Mouse (Mus musculus) embryonic facial prominence, embryonic 12.5 days (tissue): ENCODE data around the gene Rnls. TPM values are rescaled to one million over a fixed set of nuclear protein-coding genes. Genes with fewer than 3 reads are reported as not detected.

Source experiments
- ATAC-seq: fragments of 200-750 bp; cut with Nextera tagmentation; 2 replicates; pipeline ENCODE4 v1.8.0; 2017; ENCODE audit not compliant: insufficient number of reproducible peaks, insufficient read depth, low FRiP score, low TSS enrichment
- H3K27ac ChIP-seq: fragments of 300-500 bp; sonication (generic); 2 replicates; pipeline ENCODE4 v1.5.1; 2016; ENCODE audit warnings: mild to moderate bottlenecking
- H3K27me3 ChIP-seq: fragments of 300-500 bp; sonication (generic); 2 replicates; pipeline ENCODE4 v1.6.1; 2016; ENCODE audit warnings: mild to moderate bottlenecking, moderate library complexity
- H3K36me3 ChIP-seq: fragments of 300-500 bp; sonication (generic); 2 replicates; pipeline ENCODE4 v1.6.1; 2016; ENCODE audit warnings: mild to moderate bottlenecking
- H3K4me1 ChIP-seq: fragments of 300-500 bp; sonication (generic); 2 replicates; pipeline ENCODE4 v1.6.1; 2016
- H3K4me2 ChIP-seq: fragments of 300-500 bp; sonication (generic); replicated peaks from 2 replicates; pipeline ENCODE4 v1.6.1; 2016; ENCODE audit warnings: mild to moderate bottlenecking, moderate library complexity
- H3K4me3 ChIP-seq: fragments of 300-500 bp; sonication (generic); 2 replicates; pipeline ENCODE4 v1.5.1; 2016; ENCODE audit warnings: mild to moderate bottlenecking
- H3K9ac ChIP-seq: fragments of 300-500 bp; sonication (generic); 2 replicates; pipeline ENCODE4 v1.6.1; 2016; ENCODE audit warnings: mild to moderate bottlenecking, moderate library complexity
- H3K9me3 ChIP-seq: fragments of 300-500 bp; sonication (generic); 2 replicates; pipeline ENCODE4 v1.6.1; 2016; ENCODE audit warnings: mild to moderate bottlenecking, moderate library complexity
- WGBS: fragments of 180-500 bp; shearing (Covaris S2); methylation state at CpG from one replicate; pipeline ENCODE4 v1.1.7; 2016; 5-methylcytosine and 5-hydroxymethylcytosine counted together
- polyA plus RNA-seq: library from polyadenylated mRNA; unstranded; fragments of >200 nt; fragmentation: Nextera tagmentation; extraction: Ambion mirVana; gene quantifications from 2 replicates; pipeline ENCODE4 v1.2.1, GENCODE M21; 2016

Gene Rnls
- polyA plus RNA-seq, 1 experiment from 2014 or later: 6.4 TPM

- no peak overlapping the region for H3K4me3 ChIP-seq
- H3K9me3 ChIP-seq: no peaks in the 10 kb centered on the region
- no peak overlapping the region for H3K9ac ChIP-seq
- WGBS: 60% methylated on average over 12 of the region's 12 CpGs
- H3K27me3 ChIP-seq: no peaks in the 10 kb centered on the region
- H3K27ac ChIP-seq: no peak overlapping the region
- H3K4me2 ChIP-seq: no peak overlapping the region
- no peaks in the 10 kb centered on the region for H3K36me3 ChIP-seq
- peaks cover 23% of the 10 kb centered on the region for H3K4me1 ChIP-seq
- ATAC-seq: no peak
These were observed 169.4 kb downstream of the Rnls start for GRCm38 (mm10) chr19:33222595-33223223.

- no peaks in the 10 kb centered on the region for H3K9me3 ChIP-seq
- no peak overlapping the region for H3K27ac ChIP-seq
- no peaks in the 10 kb centered on the region for H3K27me3 ChIP-seq
- H3K4me2 ChIP-seq: no peak overlapping the region
- H3K4me3 ChIP-seq: no peak overlapping the region
- H3K4me1 ChIP-seq: peaks cover 5% of the 10 kb centered on the region; the same call in 1 of the 2 replicates
- H3K9ac ChIP-seq: no peak overlapping the region
- WGBS: 86% methylated on average over 6 of the region's 6 CpGs
- ATAC-seq: no peak
- H3K36me3 ChIP-seq: no peaks in the 10 kb centered on the region
These were observed 174.2 kb downstream of the Rnls start for GRCm38 (mm10) chr19:33217791-33218300.

GRCm38 (mm10) chr19:33209709-33210108, 182.4 kb downstream of the Rnls start:
- Histone ChIP-seq H3K9me3 (no peaks in the 10 kb centered on the region), H3K9ac (no peak overlapping the region), H3K4me2 (no peak overlapping the region), H3K4me3 (no peak overlapping the region), H3K36me3 (no peaks in the 10 kb centered on the region), H3K4me1 (no peaks in the 10 kb centered on the region), H3K27ac (no peak overlapping the region), H3K27me3 (no peaks in the 10 kb centered on the region)
- WGBS: 91% methylated on average over 2 of the region's 2 CpGs
- ATAC-seq: no peak

DNA sequence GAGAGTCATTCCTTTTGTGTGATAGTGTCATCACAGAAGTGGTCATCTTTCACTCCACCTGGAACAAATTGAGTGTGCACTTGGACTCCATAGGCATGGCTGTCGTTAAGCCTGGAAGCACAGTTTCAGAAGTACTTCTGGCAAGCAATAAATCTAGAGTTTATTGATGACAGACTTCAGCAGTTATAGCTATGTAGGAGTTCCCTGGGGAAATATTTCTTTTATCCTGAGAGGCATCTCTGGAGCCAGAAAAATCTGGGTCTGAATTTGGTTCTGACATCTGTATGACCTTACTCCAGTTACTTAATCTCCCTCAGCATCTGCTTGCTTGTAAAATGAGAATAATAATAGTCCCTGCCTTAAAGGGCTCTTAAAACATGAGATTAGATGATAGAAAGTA, 184.1 kb downstream of the Rnls start:
- H3K4me3 ChIP-seq: no peak overlapping the region
- no peak overlapping the region for H3K9ac ChIP-seq
- no peaks in the 10 kb centered on the region for H3K4me1 ChIP-seq
- no peak overlapping the region for H3K4me2 ChIP-seq
- no peak for ATAC-seq
- H3K36me3 ChIP-seq: no peaks in the 10 kb centered on the region
- H3K27me3 ChIP-seq: no peaks in the 10 kb centered on the region
- no peaks in the 10 kb centered on the region for H3K9me3 ChIP-seq
- H3K27ac ChIP-seq: no peak overlapping the region
- WGBS: 23% methylated on average over 1 of the region's 1 CpGs

- Histone ChIP-seq H3K4me3 (no peak overlapping the region), H3K36me3 (no peaks in the 10 kb centered on the region), H3K9me3 (no peaks in the 10 kb centered on the region), H3K9ac (no peak overlapping the region), H3K27me3 (no peaks in the 10 kb centered on the region), H3K4me2 (no peak overlapping the region), H3K4me1 (no peaks in the 10 kb centered on the region), H3K27ac (no peak overlapping the region)
- 77% methylated on average over 2 of the region's 2 CpGs for WGBS
- no peak for ATAC-seq
These were observed 186.7 kb downstream of the Rnls start for GRCm38 (mm10) chr19:33205389-33205788.

DNA sequence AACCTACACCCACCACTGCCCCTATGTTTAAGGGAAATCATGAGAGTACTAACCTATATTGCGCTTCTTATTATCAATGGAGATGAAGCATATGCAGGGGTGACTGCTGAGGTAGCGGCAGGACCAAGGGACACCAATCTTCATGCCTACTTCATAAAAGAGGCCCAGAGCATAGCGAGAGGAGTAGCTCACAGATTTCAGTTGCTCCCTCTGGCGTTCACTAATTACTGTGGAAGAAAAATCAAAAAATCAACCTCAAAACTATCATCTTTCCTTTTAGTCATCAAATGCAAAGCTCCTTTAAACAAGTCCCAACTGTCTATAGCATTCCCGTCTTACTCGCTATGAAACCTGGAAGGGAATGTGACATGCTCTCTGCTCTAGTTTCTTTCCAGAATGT, 189.7 kb downstream of the Rnls start:
- WGBS: 70% methylated on average over 6 of the region's 6 CpGs
- ATAC-seq: no peak

GRCm38 (mm10) chr19:33201181-33201580, 190.9 kb downstream of the Rnls start:
- no peaks in the 10 kb centered on the region for H3K4me1 ChIP-seq
- H3K36me3 ChIP-seq: no peaks in the 10 kb centered on the region
- ATAC-seq: no peak
- no peaks in the 10 kb centered on the region for H3K27me3 ChIP-seq
- no peak overlapping the region for H3K9ac ChIP-seq
- no peak overlapping the region for H3K4me2 ChIP-seq
- H3K4me3 ChIP-seq: no peak overlapping the region
- 55% methylated on average over 4 of the region's 4 CpGs for WGBS
- H3K27ac ChIP-seq: no peak overlapping the region
- H3K9me3 ChIP-seq: no peaks in the 10 kb centered on the region

More for the DNA sequence above, 189.7 kb downstream of the Rnls start:
- Histone ChIP-seq H3K27ac (no peak overlapping the region), H3K4me1 (no peaks in the 10 kb centered on the region), H3K4me2 (no peak overlapping the region), H3K36me3 (no peaks in the 10 kb centered on the region), H3K4me3 (no peak overlapping the region), H3K9me3 (no peaks in the 10 kb centered on the region), H3K27me3 (no peaks in the 10 kb centered on the region), H3K9ac (no peak overlapping the region)

DNA sequence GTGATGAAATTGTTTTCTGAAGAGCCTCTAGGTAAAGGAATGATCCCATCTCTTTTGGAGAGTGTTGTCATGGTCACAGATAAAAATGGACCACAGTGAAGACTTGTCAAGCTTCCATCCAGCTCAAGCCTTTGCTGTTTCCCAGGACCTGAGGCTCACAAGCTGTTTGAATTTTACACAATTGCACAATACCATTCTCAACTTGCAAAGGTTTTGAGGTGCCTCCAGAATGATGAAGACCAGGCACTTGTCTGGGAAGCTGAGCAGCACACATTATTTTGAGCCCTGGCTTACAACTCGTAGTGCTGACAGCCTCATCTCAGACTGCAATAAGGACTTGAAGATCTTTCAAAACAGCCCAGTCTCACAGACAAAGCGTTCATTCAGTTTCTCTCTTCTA, 200.0 kb downstream of the Rnls start:
- no peaks in the 10 kb centered on the region for H3K9me3 ChIP-seq
- no peaks in the 10 kb centered on the region for H3K36me3 ChIP-seq
- no peak overlapping the region for H3K4me2 ChIP-seq
- no peaks in the 10 kb centered on the region for H3K4me1 ChIP-seq
- no peaks in the 10 kb centered on the region for H3K27me3 ChIP-seq
- no peak overlapping the region for H3K27ac ChIP-seq
- H3K9ac ChIP-seq: no peak overlapping the region
- WGBS: 55% methylated on average over 2 of the region's 2 CpGs
- no peak for ATAC-seq
- no peak overlapping the region for H3K4me3 ChIP-seq

DNA sequence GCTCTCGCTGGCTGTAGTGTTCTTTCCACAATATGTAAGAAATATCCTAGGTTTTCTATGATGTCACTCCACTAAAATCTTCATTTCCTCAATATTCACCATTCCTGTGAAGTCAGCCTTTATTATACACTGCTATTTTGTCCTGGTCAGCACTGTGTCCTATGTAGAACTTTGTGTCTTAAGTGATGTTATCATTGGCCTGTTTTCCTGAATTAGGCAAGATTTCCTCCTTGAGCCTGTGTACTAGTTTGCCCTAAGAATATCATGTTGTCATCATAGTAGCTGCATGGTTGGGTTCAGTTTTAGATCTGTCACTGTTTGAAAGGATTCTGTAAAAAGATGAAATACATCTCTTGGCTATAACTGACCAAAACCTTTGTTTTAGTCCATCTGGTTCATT, 203.3 kb downstream of the Rnls start:
- Histone ChIP-seq H3K36me3 (no peaks in the 10 kb centered on the region), H3K9me3 (no peaks in the 10 kb centered on the region), H3K4me2 (no peak overlapping the region), H3K4me3 (no peak overlapping the region), H3K4me1 (no peaks in the 10 kb centered on the region), H3K27ac (no peak overlapping the region), H3K27me3 (no peaks in the 10 kb centered on the region), H3K9ac (no peak overlapping the region)
- no peak for ATAC-seq
- 66% methylated on average over 1 of the region's 1 CpGs for whole genome bisulfite sequencing

- H3K27me3 ChIP-seq: 0 out of 2 replicates have a peak, but pooled peaks cover 3% of the 10 kb centered on the region
- H3K4me3 ChIP-seq: no peak overlapping the region
- H3K36me3 ChIP-seq: no peaks in the 10 kb centered on the region
- no peak for ATAC-seq
- no peaks in the 10 kb centered on the region for H3K4me1 ChIP-seq
- WGBS: 73% methylated on average over 5 of the region's 5 CpGs
- H3K4me2 ChIP-seq: no peak overlapping the region
- H3K9me3 ChIP-seq: no peaks in the 10 kb centered on the region
- no peak overlapping the region for H3K9ac ChIP-seq
- H3K27ac ChIP-seq: no peak overlapping the region
These were observed 212.5 kb downstream of the Rnls start for GRCm38 (mm10) chr19:33179595-33179994.

DNA sequence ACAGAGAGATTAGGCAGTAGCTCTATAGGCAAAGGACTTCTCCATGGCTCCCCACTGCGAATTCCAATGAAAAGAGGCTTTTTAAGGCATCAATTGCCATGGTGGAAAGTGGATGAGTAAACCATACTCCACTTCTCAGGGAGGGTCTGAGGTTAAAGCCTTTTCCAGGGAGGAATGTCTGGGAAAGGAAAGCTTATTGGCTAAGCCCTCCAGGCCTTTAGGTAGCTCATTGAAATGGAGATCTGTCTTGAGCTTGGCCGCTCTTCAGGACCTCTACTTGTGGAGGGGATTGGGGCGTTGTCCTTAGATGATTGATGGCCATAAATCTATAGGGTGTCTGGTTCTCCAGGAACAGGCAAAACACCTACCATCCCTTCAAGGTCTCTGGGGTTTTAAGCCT, 213.2 kb downstream of the Rnls start:
- ATAC-seq: no peak

GRCm38 (mm10) chr19:33178367-33178766, 213.7 kb downstream of the Rnls start:
- no peak for ATAC-seq
- Histone ChIP-seq H3K36me3 (no peaks in the 10 kb centered on the region), H3K9me3 (no peaks in the 10 kb centered on the region), H3K4me3 (no peak overlapping the region), H3K27me3 (0 out of 2 replicates have a peak, but pooled peaks cover 3% of the 10 kb centered on the region), H3K4me1 (no peaks in the 10 kb centered on the region), H3K4me2 (no peak overlapping the region), H3K9ac (no peak overlapping the region), H3K27ac (no peak overlapping the region)
- 36% methylated on average over 6 of the region's 6 CpGs for WGBS

More for the DNA sequence above, 213.2 kb downstream of the Rnls start:
- Histone ChIP-seq H3K9me3 (no peaks in the 10 kb centered on the region), H3K27ac (no peak overlapping the region), H3K9ac (no peak overlapping the region), H3K36me3 (no peaks in the 10 kb centered on the region), H3K4me2 (no peak overlapping the region), H3K27me3 (0 out of 2 replicates have a peak, but pooled peaks cover 3% of the 10 kb centered on the region), H3K4me1 (no peaks in the 10 kb centered on the region), H3K4me3 (no peak overlapping the region)
- WGBS: 60% methylated on average over 3 of the region's 3 CpGs
